Mouse (Mus musculus) limb, embryonic 10.5 days (tissue): ENCODE measurements around the gene Rnf182. TPM values are rescaled to one million over a fixed set of nuclear protein-coding genes. Genes with fewer than 3 reads are reported as not detected.

Experiments
- DNase-seq: peaks from one replicate; pipeline ENCODE4 v3.0.0-alpha.2; 2017; ENCODE audit warnings: low spot score
- H3K27ac ChIP-seq: fragments of 300-500 bp; sonication (generic); 2 replicates; pipeline ENCODE4 v1.5.1; 2016; ENCODE audit warnings: mild to moderate bottlenecking
- H3K27me3 ChIP-seq: fragments of 300-500 bp; sonication (generic); 2 replicates; pipeline ENCODE4 v1.6.1; 2016; ENCODE audit warnings: low read depth, mild to moderate bottlenecking; ENCODE audit not compliant: poor library complexity, severe bottlenecking
- H3K36me3 ChIP-seq: fragments of 300-500 bp; sonication (generic); 2 replicates; pipeline ENCODE4 v1.6.1; 2016; ENCODE audit warnings: mild to moderate bottlenecking, moderate library complexity
- H3K4me1 ChIP-seq: fragments of 300-500 bp; sonication (generic); 2 replicates; pipeline ENCODE4 v1.6.1; 2016
- H3K4me3 ChIP-seq: fragments of 300-500 bp; sonication (generic); 2 replicates; pipeline ENCODE4 v1.5.1; 2016; ENCODE audit warnings: mild to moderate bottlenecking, moderate library complexity
- H3K9me3 ChIP-seq: fragments of 300-500 bp; sonication (generic); replicated peaks from 2 replicates; pipeline ENCODE4 v1.6.1; 2016; ENCODE audit warnings: mild to moderate bottlenecking
- WGBS: fragments of 180-500 bp; shearing (Covaris S2); methylation state at CpG from one replicate; pipeline ENCODE4 v1.1.7; 2016; 5-methylcytosine and 5-hydroxymethylcytosine counted together
- polyA plus RNA-seq: library from polyadenylated mRNA; unstranded; fragments of >200 nt; fragmentation: Nextera tagmentation; extraction: Ambion mirVana; gene quantifications from 2 replicates; pipeline ENCODE4 v1.2.1, GENCODE M21; 2016

The Rnf182 gene
- polyA plus RNA-seq, 1 experiment from 2014 or later = 5.5 TPM

DNA sequence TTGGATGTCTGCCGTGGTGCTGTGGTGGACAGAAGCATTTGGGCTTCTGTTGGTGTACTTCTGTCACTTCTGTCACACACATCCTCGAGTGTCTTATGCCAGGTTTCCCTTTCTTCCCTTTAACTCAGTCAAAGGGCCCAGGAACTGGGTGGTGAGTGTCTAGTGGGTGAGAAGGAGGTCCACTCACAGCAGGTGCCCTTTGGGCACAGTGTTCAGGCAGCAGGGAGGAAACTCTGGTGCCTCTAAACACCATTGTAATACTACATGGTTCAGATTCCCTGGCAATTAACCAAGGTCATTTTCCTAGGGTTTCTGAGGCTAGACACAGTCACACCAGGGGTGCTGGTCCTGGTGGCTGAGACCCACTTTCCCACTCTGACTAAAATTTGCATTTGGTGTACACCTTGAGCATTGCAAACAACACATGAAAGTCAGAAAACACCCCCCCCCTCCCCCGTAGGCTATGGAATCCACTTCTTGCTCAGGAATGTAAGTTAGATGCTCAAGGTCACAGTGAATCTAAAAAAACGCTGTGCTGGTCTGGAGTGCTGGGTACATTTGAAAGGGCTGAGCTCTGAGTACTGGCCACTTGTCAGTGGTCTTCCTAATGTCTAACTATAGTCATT is 4.2 kb downstream of the Rnf182 start:
- Histone ChIP-seq H3K27ac (no peak overlapping the region), H3K9me3 (no peaks in the 10 kb centered on the region), H3K36me3 (no peaks in the 10 kb centered on the region), H3K4me3 (no peak overlapping the region), H3K27me3 (peaks cover 19% of the 10 kb centered on the region), H3K4me1 (peaks cover 20% of the 10 kb centered on the region)
- DNase-seq = no peak
- 77% methylated on average over 4 of the region's 4 CpGs for WGBS

GRCm38 (mm10) chr13:43627922-43628321 is 12.4 kb downstream of the Rnf182 start:
- Histone ChIP-seq H3K4me3 (no peak overlapping the region), H3K27ac (no peak overlapping the region), H3K27me3 (no peaks in the 10 kb centered on the region), H3K9me3 (no peaks in the 10 kb centered on the region), H3K36me3 (no peaks in the 10 kb centered on the region), H3K4me1 (no peaks in the 10 kb centered on the region)
- no peak for DNase-seq
- WGBS = 82% methylated on average over 5 of the region's 5 CpGs

DNA sequence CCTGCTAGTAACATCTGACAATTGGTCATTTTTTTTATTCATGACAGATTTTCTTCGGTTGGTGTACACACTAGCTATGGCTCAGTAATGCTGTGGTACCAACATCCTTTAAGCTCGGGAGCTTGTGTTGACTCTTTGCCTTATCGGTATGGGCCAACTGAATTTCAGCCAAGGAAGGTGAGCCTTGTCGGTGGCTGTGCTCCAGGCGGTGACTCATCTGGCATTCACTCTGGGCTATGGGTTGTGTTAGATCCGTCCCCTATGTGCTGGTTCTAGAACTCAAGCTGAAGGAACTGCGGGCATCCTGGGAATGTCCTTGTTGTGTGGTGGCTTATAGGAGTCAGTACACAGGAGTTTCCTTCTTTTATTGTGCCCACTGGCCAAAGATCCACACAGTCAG is 14.3 kb downstream of the Rnf182 start:
- no peak for DNase-seq
- Histone ChIP-seq H3K4me1 (no peaks in the 10 kb centered on the region), H3K27me3 (no peaks in the 10 kb centered on the region), H3K4me3 (no peak overlapping the region), H3K36me3 (no peaks in the 10 kb centered on the region), H3K9me3 (no peaks in the 10 kb centered on the region), H3K27ac (no peak overlapping the region)
- 92% methylated on average over 7 of the region's 7 CpGs for WGBS

DNA sequence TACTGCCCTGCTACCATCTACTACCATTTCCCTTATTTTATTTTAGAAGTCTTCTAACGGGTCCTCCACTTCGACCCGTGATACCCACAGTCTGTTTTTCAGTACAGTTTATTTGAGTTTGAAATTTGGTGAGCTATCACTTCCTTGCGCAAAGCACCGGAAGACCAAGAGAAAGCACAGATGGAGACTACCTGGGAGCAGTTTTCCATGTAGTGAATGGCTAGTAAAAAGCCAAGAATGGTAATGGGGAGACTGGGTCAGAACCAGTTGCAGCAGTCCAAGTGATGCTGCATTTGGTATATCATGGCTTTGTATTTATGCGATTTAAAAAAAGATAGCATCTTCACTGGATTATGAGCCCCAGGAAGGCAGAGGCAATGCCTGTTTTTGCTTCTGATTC is 15.8 kb downstream of the Rnf182 start:
- H3K4me1 ChIP-seq = peaks cover 3% of the 10 kb centered on the region; the same call in 1 of the 2 replicates
- H3K36me3 ChIP-seq = no peaks in the 10 kb centered on the region
- DNase-seq = no peak
- no peaks in the 10 kb centered on the region for H3K9me3 ChIP-seq
- H3K4me3 ChIP-seq = no peak overlapping the region
- H3K27ac ChIP-seq = no peak overlapping the region
- 94% methylated on average over 6 of the region's 6 CpGs for WGBS
- no peaks in the 10 kb centered on the region for H3K27me3 ChIP-seq

GRCm38 (mm10) chr13:43633024-43633423 is 17.5 kb downstream of the Rnf182 start:
- Histone ChIP-seq H3K27me3 (no peaks in the 10 kb centered on the region), H3K36me3 (no peaks in the 10 kb centered on the region), H3K9me3 (no peaks in the 10 kb centered on the region), H3K27ac (no peak overlapping the region), H3K4me3 (no peak overlapping the region), H3K4me1 (peaks cover 3% of the 10 kb centered on the region; the same call in 1 of the 2 replicates)
- no peak for DNase-seq
- 86% methylated on average over 4 of the region's 4 CpGs for whole genome bisulfite sequencing

DNA sequence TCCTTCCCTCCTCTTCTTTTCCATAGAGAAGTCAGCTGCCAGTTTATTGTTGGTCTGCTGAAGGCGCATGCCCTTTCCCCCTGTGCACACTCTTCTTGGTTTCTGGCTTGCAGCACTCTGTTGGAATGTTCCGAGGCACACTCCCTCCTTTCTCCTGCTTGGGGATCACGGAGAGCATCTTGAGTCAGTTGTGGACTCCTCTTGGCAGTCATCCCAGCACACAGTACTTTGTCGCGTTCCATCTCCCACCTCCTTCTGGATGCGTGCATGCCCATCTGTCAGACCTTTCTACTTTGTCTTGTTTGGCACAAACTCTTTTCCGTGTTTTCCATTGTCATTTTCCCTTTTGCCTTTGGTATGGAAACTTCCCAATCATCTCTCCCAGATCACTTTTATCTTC is 22.2 kb downstream of the Rnf182 start:
- WGBS = 92% methylated on average over 7 of the region's 7 CpGs
- no peak for DNase-seq
- no peak overlapping the region for H3K4me3 ChIP-seq

DNA sequence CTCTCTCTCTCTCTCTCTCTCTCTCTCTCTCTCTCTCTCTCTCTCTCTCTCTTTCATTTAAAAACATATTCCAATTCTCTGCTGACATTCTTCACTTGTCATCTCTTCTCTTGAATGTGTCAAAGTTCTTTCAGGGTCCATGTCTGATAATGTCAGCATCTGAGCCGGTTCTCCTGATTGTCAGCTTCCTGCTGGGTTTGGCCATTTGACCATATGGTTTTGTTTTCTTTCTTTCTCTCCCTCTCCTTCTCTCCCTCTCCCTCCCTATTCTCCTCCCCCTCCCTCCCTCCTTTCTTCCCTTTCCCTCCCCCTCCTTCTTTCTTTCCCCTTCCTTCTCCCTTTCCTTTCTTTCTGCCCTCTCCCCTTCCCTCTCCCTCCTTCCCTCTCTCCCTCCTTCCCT is 29.5 kb downstream of the Rnf182 start:
- H3K27me3 ChIP-seq = no peaks in the 10 kb centered on the region
- DNase-seq = no peak
- WGBS = 27% methylated on average over 1 of the region's 1 CpGs
- peaks cover 13% of the 10 kb centered on the region for H3K4me1 ChIP-seq
- no peak overlapping the region for H3K27ac ChIP-seq
- no peak overlapping the region for H3K4me3 ChIP-seq
- no peaks in the 10 kb centered on the region for H3K36me3 ChIP-seq
- no peaks in the 10 kb centered on the region for H3K9me3 ChIP-seq

More for the DNA sequence above, 22.2 kb downstream of the Rnf182 start:
- Histone ChIP-seq H3K27me3 (no peaks in the 10 kb centered on the region), H3K4me1 (peaks cover 3% of the 10 kb centered on the region; the same call in 1 of the 2 replicates), H3K9me3 (no peaks in the 10 kb centered on the region), H3K27ac (no peak overlapping the region), H3K36me3 (no peaks in the 10 kb centered on the region)

DNA sequence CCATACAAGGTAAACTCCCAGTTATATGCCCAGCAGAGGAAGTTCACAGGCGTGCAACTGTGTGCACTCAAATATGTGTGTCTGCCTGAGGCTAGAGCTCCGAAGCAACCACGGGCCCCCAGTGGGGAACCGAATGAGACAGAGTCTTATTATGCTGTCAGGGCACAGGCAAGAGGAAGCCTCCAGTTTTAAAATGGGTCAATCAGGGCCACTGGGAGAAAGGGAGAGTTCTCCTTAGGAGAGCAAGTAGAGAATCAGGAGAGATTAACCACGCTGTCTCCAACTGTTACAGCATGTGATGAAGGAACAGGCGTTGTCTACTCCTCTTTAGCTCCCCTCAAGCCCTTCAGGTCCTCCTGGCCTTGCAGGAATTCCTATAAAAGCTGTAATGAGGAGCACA is 33.0 kb downstream of the Rnf182 start:
- no peaks in the 10 kb centered on the region for H3K9me3 ChIP-seq
- peaks cover 13% of the 10 kb centered on the region for H3K4me1 ChIP-seq
- WGBS = 67% methylated on average over 6 of the region's 6 CpGs
- no peaks in the 10 kb centered on the region for H3K27me3 ChIP-seq
- no peak for DNase-seq
- H3K27ac ChIP-seq = no peak overlapping the region
- no peaks in the 10 kb centered on the region for H3K36me3 ChIP-seq
- no peak overlapping the region for H3K4me3 ChIP-seq

- no peaks in the 10 kb centered on the region for H3K36me3 ChIP-seq
- WGBS = 79% methylated on average over 3 of the region's 3 CpGs
- H3K9me3 ChIP-seq = no peaks in the 10 kb centered on the region
- no peak overlapping the region for H3K27ac ChIP-seq
- no peak for DNase-seq
- H3K27me3 ChIP-seq = no peaks in the 10 kb centered on the region
- no peak overlapping the region for H3K4me3 ChIP-seq
- H3K4me1 ChIP-seq = peaks cover 7% of the 10 kb centered on the region
Observed at GRCm38 (mm10) chr13:43651277-43651676, 35.8 kb downstream of the Rnf182 start.

DNA sequence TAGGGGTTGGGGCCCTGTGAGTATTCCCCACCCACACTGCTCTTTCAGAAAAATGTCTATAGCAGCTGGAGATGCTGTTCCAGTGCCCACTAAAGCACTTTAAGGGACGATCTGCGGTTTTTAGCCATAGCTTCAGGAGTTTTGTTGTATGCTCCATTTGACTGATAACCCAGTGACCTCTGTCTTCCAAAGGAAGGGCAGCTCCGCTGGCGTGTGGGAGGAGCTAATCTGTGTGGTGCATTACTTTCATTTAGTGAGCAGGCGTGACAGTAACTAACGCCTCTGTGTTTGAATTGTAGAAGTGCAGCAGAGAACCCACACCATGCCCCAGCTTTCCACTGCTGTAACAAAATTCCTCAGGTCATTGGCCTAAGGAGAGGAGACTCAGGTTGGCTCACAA is 38.6 kb downstream of the Rnf182 start:
- WGBS = 56% methylated on average over 6 of the region's 6 CpGs
- Histone ChIP-seq H3K36me3 (no peaks in the 10 kb centered on the region), H3K4me1 (no peaks in the 10 kb centered on the region; the same call in 1 of the 2 replicates), H3K9me3 (no peaks in the 10 kb centered on the region), H3K27me3 (no peaks in the 10 kb centered on the region), H3K27ac (no peak overlapping the region), H3K4me3 (no peak overlapping the region)
- no peak for DNase-seq

DNA sequence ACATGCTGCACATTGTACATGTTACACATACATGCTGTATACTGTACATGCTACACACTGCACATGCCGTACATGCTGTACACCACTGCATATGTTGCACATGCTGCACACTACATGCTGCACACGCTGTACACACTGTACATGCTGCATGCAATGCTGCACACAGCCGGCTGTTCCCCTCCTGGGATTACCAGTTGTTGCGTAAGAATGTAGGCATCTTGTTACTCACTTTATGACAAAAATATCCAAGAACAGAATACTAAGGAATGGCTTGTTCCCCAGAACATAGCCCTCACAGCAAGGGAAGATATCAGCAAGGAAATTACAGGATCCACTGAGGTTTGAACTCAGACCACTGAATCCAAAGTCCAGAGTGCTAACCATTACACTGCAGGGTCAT is 47.7 kb downstream of the Rnf182 start:
- H3K36me3 ChIP-seq = no peaks in the 10 kb centered on the region
- H3K27ac ChIP-seq = no peak overlapping the region
- H3K9me3 ChIP-seq = no peaks in the 10 kb centered on the region
- DNase-seq = no peak
- H3K27me3 ChIP-seq = no peaks in the 10 kb centered on the region
- H3K4me3 ChIP-seq = no peak overlapping the region
- WGBS = 94% methylated on average over 4 of the region's 4 CpGs
- peaks cover 6% of the 10 kb centered on the region for H3K4me1 ChIP-seq

GRCm38 (mm10) chr13:43666130-43666529 is 50.6 kb downstream of the Rnf182 start:
- Histone ChIP-seq H3K27ac (no peak overlapping the region), H3K27me3 (no peaks in the 10 kb centered on the region), H3K4me1 (no peaks in the 10 kb centered on the region), H3K9me3 (no peaks in the 10 kb centered on the region), H3K36me3 (no peaks in the 10 kb centered on the region), H3K4me3 (no peak overlapping the region)
- no peak for DNase-seq
- WGBS = 94% methylated on average over 12 of the region's 12 CpGs

- no peak for DNase-seq
- 78% methylated on average over 6 of the region's 6 CpGs for WGBS
Observed at GRCm38 (mm10) chr13:43666920-43667319, 51.4 kb downstream of the Rnf182 start.

More at GRCm38 (mm10) chr13:43666920-43667319, 51.4 kb downstream of the Rnf182 start:
- no peak overlapping the region for H3K27ac ChIP-seq
- H3K9me3 ChIP-seq = no peaks in the 10 kb centered on the region
- H3K4me3 ChIP-seq = no peak overlapping the region
- H3K36me3 ChIP-seq = no peaks in the 10 kb centered on the region
- no peaks in the 10 kb centered on the region for H3K4me1 ChIP-seq
- no peaks in the 10 kb centered on the region for H3K27me3 ChIP-seq
